Mouse (Mus musculus) stomach, embryonic 14.5 days (tissue): ENCODE data around the gene Adgrg6. TPM values are rescaled to one million over a fixed set of nuclear protein-coding genes. Genes with fewer than 3 reads are reported as not detected.

Source experiments
- ATAC-seq: fragments of 200-750 bp; cut with Nextera tagmentation; 2 replicates; pipeline ENCODE4 v1.8.0; 2017; ENCODE audit warnings: low read depth, moderate TSS enrichment; ENCODE audit not compliant: insufficient number of reproducible peaks, insufficient read depth, low FRiP score
- H3K27ac ChIP-seq: fragments of 300-500 bp; sonication (generic); 2 replicates; pipeline ENCODE4 v1.5.1; 2014; ENCODE audit warnings: mild to moderate bottlenecking, low read length, moderate library complexity, mixed read lengths
- H3K27me3 ChIP-seq: fragments of 300-500 bp; sonication (generic); 2 replicates; pipeline ENCODE4 v1.6.1; 2014; ENCODE audit warnings: low read length, control low read depth, mixed read lengths; ENCODE audit not compliant: control insufficient read depth, insufficient read depth
- H3K36me3 ChIP-seq: fragments of 300-500 bp; sonication (generic); 2 replicates; pipeline ENCODE4 v1.6.1; 2014; ENCODE audit warnings: mild to moderate bottlenecking, control low read depth, low read length, moderate library complexity, mixed read lengths; ENCODE audit not compliant: control insufficient read depth, insufficient read depth
- H3K4me1 ChIP-seq: fragments of 300-500 bp; sonication (generic); 2 replicates; pipeline ENCODE4 v1.6.1; 2014; ENCODE audit warnings: low read length, control low read depth, mixed read lengths; ENCODE audit not compliant: control insufficient read depth, insufficient read depth
- H3K4me2 ChIP-seq: fragments of 300-500 bp; sonication (generic); replicated peaks from 2 replicates; pipeline ENCODE4 v1.6.1; 2014; ENCODE audit warnings: low read depth, low read length, control low read depth
- H3K4me3 ChIP-seq: fragments of 300-500 bp; sonication (generic); 2 replicates; pipeline ENCODE4 v1.5.1; 2014; ENCODE audit warnings: low read depth, low read length, control low read depth
- H3K9ac ChIP-seq: fragments of 300-500 bp; sonication (generic); replicated peaks from 2 replicates; pipeline ENCODE4 v1.6.1; 2014; ENCODE audit warnings: low read depth, mild to moderate bottlenecking, control low read depth, low read length, moderate library complexity, mixed read lengths
- H3K9me3 ChIP-seq: fragments of 300-500 bp; sonication (generic); 2 replicates; pipeline ENCODE4 v1.6.1; 2016; ENCODE audit warnings: low read depth, low read length, control low read depth; ENCODE audit not compliant: control insufficient read depth
- WGBS: fragments of 180-500 bp; shearing (Covaris S2); extraction: QIAGEN DNeasy Blood & Tissue Kit; methylation state at CpG from one replicate; pipeline ENCODE4 v1.1.7; 2014; 5-methylcytosine and 5-hydroxymethylcytosine counted together
- polyA plus RNA-seq: library from polyadenylated mRNA; unstranded; fragments of >200 nt; fragmentation: Nextera tagmentation; extraction: Ambion mirVana; gene quantifications from 2 replicates; pipeline ENCODE4 v1.2.1, GENCODE M21; 2014

Gene Adgrg6
- polyA plus RNA-seq, 1 experiment from 2014 or later: 5.6 TPM

- no peak overlapping the region for H3K4me3 ChIP-seq
- ATAC-seq: 0 out of 2 replicates have a peak, but pooled peaks have one; percentile 23
- no peaks in the 10 kb centered on the region for H3K27me3 ChIP-seq
- H3K27ac ChIP-seq: no peak overlapping the region
- no peaks in the 10 kb centered on the region for H3K9me3 ChIP-seq
- H3K36me3 ChIP-seq: no peaks in the 10 kb centered on the region
- no peak overlapping the region for H3K4me2 ChIP-seq
- no peaks in the 10 kb centered on the region for H3K4me1 ChIP-seq
- no peak overlapping the region for H3K9ac ChIP-seq
- WGBS: 34% methylated on average over 8 of the region's 8 CpGs
These were observed 24.4 kb downstream of the Adgrg6 start for GRCm38 (mm10) chr10:14520912-14521675.

DNA sequence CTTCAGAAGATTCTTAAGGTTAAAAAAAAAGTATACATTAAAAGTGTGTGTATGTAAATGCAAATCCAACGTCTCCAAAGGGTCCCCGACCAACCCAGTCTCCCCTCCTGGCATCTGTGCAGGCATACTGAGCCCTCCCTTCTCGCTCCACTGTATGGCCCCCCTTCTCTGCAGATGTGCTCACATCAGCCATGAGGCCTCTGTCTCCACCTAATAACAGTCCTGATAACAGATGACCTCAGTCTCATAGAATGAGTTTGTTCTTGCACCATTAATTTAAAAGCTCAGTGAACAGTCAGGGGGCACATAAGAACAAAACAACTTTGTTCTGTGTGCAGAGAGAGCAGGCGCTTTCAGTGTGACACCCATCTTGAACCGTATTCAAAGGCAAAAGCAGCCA lies 27.6 kb downstream of the Adgrg6 start:
- H3K27ac ChIP-seq: no peak overlapping the region
- H3K9me3 ChIP-seq: no peaks in the 10 kb centered on the region
- H3K27me3 ChIP-seq: no peaks in the 10 kb centered on the region
- no peaks in the 10 kb centered on the region for H3K4me1 ChIP-seq
- H3K9ac ChIP-seq: no peak overlapping the region
- H3K4me3 ChIP-seq: no peak overlapping the region
- ATAC-seq: no peak
- no peaks in the 10 kb centered on the region for H3K36me3 ChIP-seq
- no peak overlapping the region for H3K4me2 ChIP-seq
- 58% methylated on average over 5 of the region's 5 CpGs for WGBS

GRCm38 (mm10) chr10:14511904-14512663 lies 33.4 kb downstream of the Adgrg6 start:
- Histone ChIP-seq H3K27me3 (no peaks in the 10 kb centered on the region), H3K27ac (no peak overlapping the region), H3K9me3 (no peaks in the 10 kb centered on the region), H3K4me2 (no peak overlapping the region), H3K9ac (no peak overlapping the region), H3K36me3 (no peaks in the 10 kb centered on the region), H3K4me1 (no peaks in the 10 kb centered on the region), H3K4me3 (no peak overlapping the region)
- WGBS: 71% methylated on average over 2 of the region's 2 CpGs
- ATAC-seq: no peak

- H3K4me1 ChIP-seq: no peaks in the 10 kb centered on the region
- H3K9ac ChIP-seq: no peak overlapping the region
- H3K9me3 ChIP-seq: no peaks in the 10 kb centered on the region
- no peaks in the 10 kb centered on the region for H3K36me3 ChIP-seq
- H3K27me3 ChIP-seq: no peaks in the 10 kb centered on the region
- no peak overlapping the region for H3K4me2 ChIP-seq
- no peak overlapping the region for H3K27ac ChIP-seq
- no peak for ATAC-seq
- no peak overlapping the region for H3K4me3 ChIP-seq
- 57% methylated on average over 3 of the region's 3 CpGs for WGBS
These were observed 34.3 kb downstream of the Adgrg6 start for GRCm38 (mm10) chr10:14511157-14511556.

GRCm38 (mm10) chr10:14495658-14496057 lies 49.8 kb downstream of the Adgrg6 start:
- Histone ChIP-seq H3K4me3 (no peak overlapping the region), H3K27ac (no peak overlapping the region), H3K4me2 (no peak overlapping the region), H3K27me3 (no peaks in the 10 kb centered on the region), H3K4me1 (no peaks in the 10 kb centered on the region), H3K36me3 (no peaks in the 10 kb centered on the region), H3K9ac (no peak overlapping the region), H3K9me3 (no peaks in the 10 kb centered on the region)
- no peak for ATAC-seq

GRCm38 (mm10) chr10:14495204-14495603 lies 50.3 kb downstream of the Adgrg6 start:
- ATAC-seq: no peak
- H3K9me3 ChIP-seq: no peaks in the 10 kb centered on the region
- no peak overlapping the region for H3K27ac ChIP-seq
- no peak overlapping the region for H3K9ac ChIP-seq
- H3K4me2 ChIP-seq: no peak overlapping the region
- H3K4me1 ChIP-seq: no peaks in the 10 kb centered on the region
- no peaks in the 10 kb centered on the region for H3K27me3 ChIP-seq
- no peak overlapping the region for H3K4me3 ChIP-seq
- H3K36me3 ChIP-seq: no peaks in the 10 kb centered on the region

- H3K9ac ChIP-seq: no peak overlapping the region
- H3K4me2 ChIP-seq: no peak overlapping the region
- H3K27ac ChIP-seq: no peak overlapping the region
- 71% methylated on average over 4 of the region's 4 CpGs for WGBS
- H3K4me3 ChIP-seq: no peak overlapping the region
- no peaks in the 10 kb centered on the region for H3K27me3 ChIP-seq
- ATAC-seq: no peak
- H3K9me3 ChIP-seq: no peaks in the 10 kb centered on the region
- no peaks in the 10 kb centered on the region for H3K4me1 ChIP-seq
- no peaks in the 10 kb centered on the region for H3K36me3 ChIP-seq
These were observed 53.6 kb downstream of the Adgrg6 start for GRCm38 (mm10) chr10:14491838-14492237.

DNA sequence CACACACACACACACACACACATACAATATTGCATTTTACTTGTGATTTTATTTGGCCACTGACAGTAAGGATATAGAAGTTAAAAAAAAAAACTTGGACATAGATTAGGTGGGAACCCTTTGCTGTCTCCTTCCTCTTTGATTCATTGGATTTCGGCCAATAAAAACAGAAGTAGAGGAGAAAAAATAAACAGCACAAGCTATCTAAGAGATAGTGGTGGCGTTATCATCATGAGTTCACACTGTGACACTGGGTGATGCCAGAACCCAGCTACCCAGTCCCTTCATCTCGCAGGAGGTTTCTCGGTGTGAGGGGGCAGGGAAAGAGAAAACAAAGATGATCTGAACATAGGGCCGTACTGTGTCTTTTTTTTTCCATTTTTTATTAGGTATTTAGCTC lies 62.2 kb downstream of the Adgrg6 start:
- no peak for ATAC-seq
- no peak overlapping the region for H3K4me3 ChIP-seq
- H3K9ac ChIP-seq: no peak overlapping the region
- H3K4me2 ChIP-seq: no peak overlapping the region
- H3K27me3 ChIP-seq: no peaks in the 10 kb centered on the region
- no peaks in the 10 kb centered on the region for H3K9me3 ChIP-seq
- no peak overlapping the region for H3K27ac ChIP-seq
- H3K36me3 ChIP-seq: no peaks in the 10 kb centered on the region
- 37% methylated on average over 5 of the region's 5 CpGs for WGBS
- H3K4me1 ChIP-seq: no peaks in the 10 kb centered on the region
